Mouse (Mus musculus) limb, embryonic 10.5 days (tissue): ENCODE measurements around the gene Dock8. TPM values are rescaled to one million over a fixed set of nuclear protein-coding genes. Genes with fewer than 3 reads are reported as not detected.
"Not testable (repeated sequence)": the region's sequence is repeated elsewhere in the genome, so short reads cannot be mapped to it uniquely, and the experiment has no call there.

Source experiments
- DNase-seq: peaks from one replicate; pipeline ENCODE4 v3.0.0-alpha.2; 2017; ENCODE audit warnings: low spot score
- H3K27ac ChIP-seq: fragments of 300-500 bp; sonication (generic); 2 replicates; pipeline ENCODE4 v1.5.1; 2016; ENCODE audit warnings: mild to moderate bottlenecking
- H3K27me3 ChIP-seq: fragments of 300-500 bp; sonication (generic); 2 replicates; pipeline ENCODE4 v1.6.1; 2016; ENCODE audit warnings: low read depth, mild to moderate bottlenecking; ENCODE audit not compliant: poor library complexity, severe bottlenecking
- H3K36me3 ChIP-seq: fragments of 300-500 bp; sonication (generic); 2 replicates; pipeline ENCODE4 v1.6.1; 2016; ENCODE audit warnings: mild to moderate bottlenecking, moderate library complexity
- H3K4me1 ChIP-seq: fragments of 300-500 bp; sonication (generic); 2 replicates; pipeline ENCODE4 v1.6.1; 2016
- H3K4me3 ChIP-seq: fragments of 300-500 bp; sonication (generic); 2 replicates; pipeline ENCODE4 v1.5.1; 2016; ENCODE audit warnings: mild to moderate bottlenecking, moderate library complexity
- H3K9me3 ChIP-seq: fragments of 300-500 bp; sonication (generic); replicated peaks from 2 replicates; pipeline ENCODE4 v1.6.1; 2016; ENCODE audit warnings: mild to moderate bottlenecking
- whole genome bisulfite sequencing: fragments of 180-500 bp; shearing (Covaris S2); methylation state at CpG from one replicate; pipeline ENCODE4 v1.1.7; 2016; 5-methylcytosine and 5-hydroxymethylcytosine counted together
- polyA plus RNA-seq: library from polyadenylated mRNA; unstranded; fragments of >200 nt; fragmentation: Nextera tagmentation; extraction: Ambion mirVana; gene quantifications from 2 replicates; pipeline ENCODE4 v1.2.1, GENCODE M21; 2016

The Dock8 gene
- polyA plus RNA-seq, 1 experiment from 2014 or later: 1.2 TPM

GRCm38 (mm10) chr19:25006686-25007085, 7.4 kb downstream of the Dock8 start:
- Histone ChIP-seq H3K27me3 (peaks cover 14% of the 10 kb centered on the region), H3K4me3 (no peak overlapping the region), H3K4me1 (no peaks in the 10 kb centered on the region), H3K27ac (no peak overlapping the region), H3K36me3 (no peaks in the 10 kb centered on the region), H3K9me3 (no peaks in the 10 kb centered on the region)
- DNase-seq: no peak
- WGBS: 67% methylated on average over 1 of the region's 1 CpGs

- WGBS: 85% methylated on average over 2 of the region's 2 CpGs
- DNase-seq: no peak
- H3K27me3 ChIP-seq: no peaks in the 10 kb centered on the region
- H3K4me3 ChIP-seq: no peak overlapping the region
- no peak overlapping the region for H3K27ac ChIP-seq
- H3K9me3 ChIP-seq: no peaks in the 10 kb centered on the region
- H3K4me1 ChIP-seq: no peaks in the 10 kb centered on the region
- no peaks in the 10 kb centered on the region for H3K36me3 ChIP-seq
Observed at GRCm38 (mm10) chr19:25008509-25008908, 9.2 kb downstream of the Dock8 start.

DNA sequence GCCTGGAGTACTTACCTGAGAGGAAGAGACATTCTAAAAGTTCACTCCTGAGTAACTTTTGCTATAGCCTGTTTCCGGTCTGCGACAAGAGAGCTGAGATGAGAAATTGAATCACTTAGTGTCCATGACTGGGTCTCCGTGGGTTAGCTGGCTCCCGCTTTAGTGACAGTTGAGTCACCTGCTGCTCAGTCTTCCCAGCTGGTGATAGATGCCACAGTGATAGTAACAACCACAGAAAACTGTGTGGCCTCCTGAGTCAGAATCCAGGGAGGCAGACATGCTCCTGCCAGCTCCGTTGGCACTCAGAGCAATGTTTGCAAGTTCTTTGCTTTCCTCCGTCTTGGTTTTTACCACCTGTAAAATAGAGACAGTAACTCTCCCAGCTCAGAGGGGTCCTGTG, 23.4 kb downstream of the Dock8 start:
- 88% methylated on average over 6 of the region's 6 CpGs for WGBS
- Histone ChIP-seq H3K27ac (no peak overlapping the region), H3K27me3 (no peaks in the 10 kb centered on the region), H3K9me3 (no peaks in the 10 kb centered on the region), H3K4me1 (no peaks in the 10 kb centered on the region), H3K36me3 (no peaks in the 10 kb centered on the region), H3K4me3 (no peak overlapping the region)
- DNase-seq: no peak

DNA sequence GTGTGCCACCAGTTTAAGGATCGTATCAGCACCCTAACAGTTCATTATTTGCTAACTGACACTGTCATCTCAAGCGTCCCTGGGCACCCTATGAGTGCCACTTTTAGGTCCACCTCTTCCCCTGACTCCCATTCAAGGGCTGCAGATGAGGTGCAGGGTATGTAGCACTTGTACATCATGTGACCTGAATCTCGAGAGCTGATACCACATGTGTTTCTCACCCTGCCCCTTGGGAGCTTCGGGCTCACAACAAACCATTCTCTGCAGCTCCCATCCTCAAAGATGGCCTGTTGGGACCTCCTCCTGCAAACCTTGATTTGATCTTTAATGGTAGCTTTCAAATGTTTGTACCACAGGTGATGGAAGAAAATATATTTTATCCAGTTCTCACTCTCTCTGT, 32.4 kb downstream of the Dock8 start:
- H3K9me3 ChIP-seq: no peaks in the 10 kb centered on the region
- 84% methylated on average over 4 of the region's 4 CpGs for WGBS

DNA sequence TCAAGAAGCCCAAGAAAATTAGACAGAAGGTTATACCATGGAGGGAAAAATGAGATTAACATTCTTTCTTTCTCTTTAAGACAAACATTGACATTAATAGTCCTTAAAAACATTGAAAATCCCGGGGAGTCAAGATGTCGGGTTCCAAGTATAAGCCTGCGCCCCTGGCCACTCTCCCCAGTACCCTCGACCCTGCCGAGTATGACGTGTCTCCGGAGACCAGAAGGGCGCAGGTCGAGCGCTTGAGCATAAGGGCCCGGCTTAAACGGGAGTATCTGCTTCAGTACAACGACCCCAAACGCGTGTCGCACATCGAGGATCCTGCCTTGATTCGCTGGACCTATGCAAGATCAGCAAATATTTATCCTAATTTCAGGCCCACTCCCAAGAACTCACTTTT, 33.7 kb downstream of the Dock8 start:
- not testable (repeated sequence) for H3K9me3 ChIP-seq, H3K36me3 ChIP-seq, DNase-seq, H3K27ac ChIP-seq, H3K4me3 ChIP-seq, H3K27me3 ChIP-seq
- 89% methylated on average over 9 of the region's 18 CpGs for WGBS
- H3K4me1 ChIP-seq: peaks cover 14% of the 10 kb centered on the region

More for the DNA sequence above, 32.4 kb downstream of the Dock8 start:
- Histone ChIP-seq H3K4me3 (no peak overlapping the region), H3K36me3 (no peaks in the 10 kb centered on the region), H3K27ac (no peak overlapping the region), H3K27me3 (no peaks in the 10 kb centered on the region), H3K4me1 (peaks cover 14% of the 10 kb centered on the region)
- DNase-seq: no peak

DNA sequence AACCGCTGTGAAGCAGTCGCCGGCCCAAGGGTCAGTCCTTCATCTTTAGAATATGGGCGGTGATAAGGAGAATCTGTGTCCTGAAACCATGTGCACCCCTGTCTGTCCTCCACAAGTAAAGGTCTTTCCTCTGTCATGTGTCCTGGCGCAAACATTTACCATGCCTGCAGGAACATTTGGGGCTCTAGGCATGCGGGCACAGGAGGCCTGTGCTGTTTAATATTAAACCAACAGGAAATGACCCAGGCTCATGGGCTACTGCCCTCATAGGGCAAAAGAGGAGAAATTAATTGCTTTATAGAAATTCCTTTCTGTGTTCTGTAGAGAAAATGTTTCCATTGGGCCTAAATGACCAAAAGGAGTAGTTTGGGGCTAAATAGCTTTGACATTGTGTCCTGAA, 36.5 kb downstream of the Dock8 start:
- DNase-seq: no peak

DNA sequence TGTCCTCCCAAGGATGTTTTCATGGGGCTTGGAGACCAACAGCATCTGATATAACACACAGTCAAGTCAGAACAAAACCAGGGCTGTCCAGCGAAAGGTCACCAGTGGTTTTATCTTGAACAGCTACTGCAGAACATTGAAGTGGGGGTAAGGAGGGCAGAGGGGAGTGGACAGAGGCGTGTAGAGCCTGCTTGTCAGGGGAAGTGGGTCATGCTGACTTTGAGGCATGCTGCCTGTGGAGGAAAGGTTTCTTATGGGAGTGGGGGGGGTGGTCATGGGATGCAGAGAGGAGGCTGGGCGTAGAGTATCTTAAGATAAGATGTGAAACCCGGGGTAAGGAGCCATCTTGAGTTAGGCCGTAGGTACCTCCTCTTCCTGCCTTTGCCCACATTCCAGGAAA, 37.5 kb downstream of the Dock8 start:
- WGBS: 90% methylated on average over 5 of the region's 5 CpGs
- Histone ChIP-seq H3K36me3 (no peaks in the 10 kb centered on the region), H3K4me1 (peaks cover 24% of the 10 kb centered on the region), H3K4me3 (no peak overlapping the region), H3K27ac (no peak overlapping the region), H3K9me3 (no peaks in the 10 kb centered on the region), H3K27me3 (no peaks in the 10 kb centered on the region)
- DNase-seq: no peak

More for the DNA sequence above, 36.5 kb downstream of the Dock8 start:
- H3K27ac ChIP-seq: no peak overlapping the region
- H3K36me3 ChIP-seq: no peaks in the 10 kb centered on the region
- WGBS: 92% methylated on average over 6 of the region's 6 CpGs
- no peaks in the 10 kb centered on the region for H3K9me3 ChIP-seq
- H3K4me1 ChIP-seq: peaks cover 24% of the 10 kb centered on the region
- H3K27me3 ChIP-seq: no peaks in the 10 kb centered on the region
- H3K4me3 ChIP-seq: no peak overlapping the region

- H3K36me3 ChIP-seq: no peaks in the 10 kb centered on the region
- peaks cover 24% of the 10 kb centered on the region for H3K4me1 ChIP-seq
- 90% methylated on average over 4 of the region's 4 CpGs for WGBS
- no peaks in the 10 kb centered on the region for H3K27me3 ChIP-seq
- no peak for DNase-seq
- no peak overlapping the region for H3K27ac ChIP-seq
- no peaks in the 10 kb centered on the region for H3K9me3 ChIP-seq
- H3K4me3 ChIP-seq: no peak overlapping the region
Observed at GRCm38 (mm10) chr19:25037249-25037648, 37.9 kb downstream of the Dock8 start.

GRCm38 (mm10) chr19:25038293-25038692, 39.0 kb downstream of the Dock8 start:
- WGBS: 55% methylated on average over 6 of the region's 6 CpGs
- H3K27me3 ChIP-seq: no peaks in the 10 kb centered on the region

DNA sequence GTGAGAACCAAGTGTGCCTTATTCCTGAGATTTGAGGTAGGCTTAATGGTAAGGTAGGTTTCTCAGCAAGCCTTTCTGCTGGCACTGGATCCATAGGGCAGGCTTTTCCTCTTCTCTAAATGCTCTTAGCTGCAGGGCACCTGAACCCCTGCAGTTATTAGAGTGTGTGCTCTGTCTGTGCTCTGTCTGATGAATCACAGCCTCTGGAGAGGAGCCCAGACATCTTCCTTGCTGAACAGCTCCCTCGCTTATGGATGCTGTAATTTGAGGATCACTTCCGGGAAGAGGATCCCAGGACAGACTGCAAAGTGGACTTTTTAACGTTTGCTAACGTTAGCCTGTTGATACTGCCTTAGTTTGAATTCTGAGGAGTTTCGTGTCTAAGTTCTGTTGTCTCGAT, 41.9 kb downstream of the Dock8 start:
- H3K36me3 ChIP-seq: no peaks in the 10 kb centered on the region
- H3K4me3 ChIP-seq: no peak overlapping the region
- no peak overlapping the region for H3K27ac ChIP-seq
- H3K27me3 ChIP-seq: no peaks in the 10 kb centered on the region
- peaks cover 13% of the 10 kb centered on the region for H3K4me1 ChIP-seq
- WGBS: 52% methylated on average over 6 of the region's 6 CpGs
- DNase-seq: no peak
- H3K9me3 ChIP-seq: no peaks in the 10 kb centered on the region

More at GRCm38 (mm10) chr19:25038293-25038692, 39.0 kb downstream of the Dock8 start:
- Histone ChIP-seq H3K4me1 (peaks cover 27% of the 10 kb centered on the region), H3K9me3 (no peaks in the 10 kb centered on the region), H3K4me3 (no peak overlapping the region), H3K27ac (0 out of 2 replicates have a peak overlapping the region, but pooled peaks have one; percentile 8), H3K36me3 (no peaks in the 10 kb centered on the region)
- DNase-seq: no peak

GRCm38 (mm10) chr19:25042973-25043372, 43.6 kb downstream of the Dock8 start:
- Histone ChIP-seq H3K27me3 (no peaks in the 10 kb centered on the region), H3K36me3 (no peaks in the 10 kb centered on the region), H3K4me1 (peaks cover 13% of the 10 kb centered on the region), H3K27ac (no peak overlapping the region), H3K4me3 (no peak overlapping the region), H3K9me3 (no peaks in the 10 kb centered on the region)
- DNase-seq: no peak
- 84% methylated on average over 11 of the region's 11 CpGs for WGBS

- 89% methylated on average over 3 of the region's 3 CpGs for WGBS
- H3K27me3 ChIP-seq: no peaks in the 10 kb centered on the region
- H3K4me1 ChIP-seq: 0 out of 2 replicates have a peak, but pooled peaks cover 3% of the 10 kb centered on the region
- H3K9me3 ChIP-seq: no peaks in the 10 kb centered on the region
- DNase-seq: no peak
- no peak overlapping the region for H3K27ac ChIP-seq
- H3K36me3 ChIP-seq: no peaks in the 10 kb centered on the region
- H3K4me3 ChIP-seq: no peak overlapping the region
Observed at GRCm38 (mm10) chr19:25044057-25044456, 44.7 kb downstream of the Dock8 start.

GRCm38 (mm10) chr19:25052355-25052754, 53.0 kb downstream of the Dock8 start:
- no peaks in the 10 kb centered on the region for H3K27me3 ChIP-seq
- no peak overlapping the region for H3K27ac ChIP-seq
- H3K9me3 ChIP-seq: no peaks in the 10 kb centered on the region

DNA sequence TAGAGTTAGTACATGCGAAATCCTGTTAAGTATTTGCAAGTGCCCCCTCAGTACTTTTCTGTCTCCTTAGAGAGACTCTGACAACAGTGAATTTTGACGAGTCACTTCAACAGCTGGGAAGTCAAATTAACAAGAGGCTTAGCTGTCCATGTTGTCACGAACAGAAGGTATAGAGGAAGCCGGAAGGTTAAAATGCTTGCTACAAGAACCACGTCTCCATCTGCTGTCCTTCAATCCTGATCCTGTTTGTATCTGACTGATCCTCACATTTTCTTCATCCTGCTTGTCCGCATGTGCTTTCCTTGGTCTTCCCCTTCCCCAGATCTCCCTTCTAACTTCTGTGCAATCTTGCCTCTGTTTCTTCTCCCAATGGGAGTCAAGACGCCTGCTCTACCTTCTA, 53.8 kb downstream of the Dock8 start:
- Histone ChIP-seq H3K4me3 (no peak overlapping the region), H3K4me1 (no peaks in the 10 kb centered on the region), H3K27ac (no peak overlapping the region), H3K27me3 (no peaks in the 10 kb centered on the region), H3K36me3 (no peaks in the 10 kb centered on the region), H3K9me3 (no peaks in the 10 kb centered on the region)
- no peak for DNase-seq
- 84% methylated on average over 7 of the region's 7 CpGs for WGBS

More at GRCm38 (mm10) chr19:25052355-25052754, 53.0 kb downstream of the Dock8 start:
- Histone ChIP-seq H3K4me3 (no peak overlapping the region), H3K36me3 (no peaks in the 10 kb centered on the region), H3K4me1 (no peaks in the 10 kb centered on the region)
- 93% methylated on average over 7 of the region's 7 CpGs for WGBS
- DNase-seq: no peak
